ENCODE assay signal across 11 mouse cellular contexts in genomic region chr2:117399487-117399886, GRCm38 (mm10). TPM values are rescaled to one million over a fixed set of nuclear protein-coding genes. Genes with fewer than 3 reads are reported as not detected.
"Had no signal": no experiment of that assay in that cellular context is flagged by ENCODE, and none has a peak within 500 bp of the region (broad histone marks: within the 10 kb centered on the region; RNA-seq: fewer than 3 reads in every experiment).

No protein-coding gene starts in this region.

- ATAC-seq: lung, postnatal 0 days had no signal

- DNase-seq: kidney, adult 11 months; kidney, postnatal 10 days; kidney, postnatal 4 days; left cerebral cortex, postnatal 4 days; lung, adult 2 months; lung, postnatal 4 days; midbrain, embryonic 14.5 days; retina, postnatal 1 day; right cerebral cortex, postnatal 14 days had no signal

RNA-seq across cellular contexts. Expression of gene Rasgrp1, which starts 56.7 kb away (rescaled TPM):
- polyA plus RNA-seq: myocyte had no signal
